Mouse (Mus musculus): Measurements from ENCODE around the gene Gm3252. TPM values are rescaled to one million over a fixed set of nuclear protein-coding genes. Genes with fewer than 3 reads are reported as not detected.

Gene Gm3252
- not detected for polyA plus RNA-seq (2014; fragmentation: Illumina TruSeq; extraction: RNeasy Lipid Tissue Mini Kit (QIAGEN cat#74804))

DNA sequence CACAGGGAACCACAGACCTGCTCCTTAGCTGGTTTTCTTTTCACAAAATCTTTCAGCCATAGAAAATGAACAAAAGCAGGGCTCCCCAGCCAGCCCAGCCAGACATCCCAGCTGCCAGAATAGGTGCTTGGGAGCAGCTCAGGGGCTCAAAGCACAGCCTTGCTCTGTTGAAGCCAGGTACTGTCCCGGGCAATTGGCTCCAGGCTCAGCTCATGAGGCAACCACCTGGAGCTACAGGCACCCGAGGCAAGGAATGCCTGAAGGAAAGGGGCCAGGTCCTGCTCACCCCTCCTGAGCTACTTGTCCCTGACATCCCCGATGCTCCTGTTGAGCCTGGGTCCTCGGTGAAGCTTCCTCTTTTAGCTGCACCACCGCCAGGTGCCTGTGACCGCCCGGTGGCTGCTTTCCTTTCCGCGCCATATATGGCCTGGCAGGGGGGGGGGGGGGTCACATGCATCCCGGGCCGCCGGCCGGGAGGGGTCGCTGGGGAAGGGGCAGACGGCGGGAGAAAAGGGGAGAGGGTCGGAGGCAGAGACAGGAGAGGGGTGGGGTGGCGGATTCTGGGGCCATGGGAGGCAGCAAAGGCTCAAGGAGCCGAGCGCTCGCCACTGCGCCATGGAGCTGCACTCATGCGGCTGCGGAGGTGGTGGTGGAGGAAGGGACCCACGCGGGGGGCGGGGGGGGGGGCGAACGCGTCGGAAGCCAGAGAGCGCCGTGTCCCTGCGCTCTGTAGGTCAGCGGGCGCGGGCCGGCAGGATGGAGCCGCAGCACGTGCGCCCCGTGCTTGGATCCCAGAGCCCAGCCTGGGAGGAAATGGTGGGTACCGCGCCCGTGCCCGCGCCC lies at the start of gene Gm3252:
TSS of gene Gm3252 (plus strand) at position 738 of the 843 bp plus-strand sequence.

DNA sequence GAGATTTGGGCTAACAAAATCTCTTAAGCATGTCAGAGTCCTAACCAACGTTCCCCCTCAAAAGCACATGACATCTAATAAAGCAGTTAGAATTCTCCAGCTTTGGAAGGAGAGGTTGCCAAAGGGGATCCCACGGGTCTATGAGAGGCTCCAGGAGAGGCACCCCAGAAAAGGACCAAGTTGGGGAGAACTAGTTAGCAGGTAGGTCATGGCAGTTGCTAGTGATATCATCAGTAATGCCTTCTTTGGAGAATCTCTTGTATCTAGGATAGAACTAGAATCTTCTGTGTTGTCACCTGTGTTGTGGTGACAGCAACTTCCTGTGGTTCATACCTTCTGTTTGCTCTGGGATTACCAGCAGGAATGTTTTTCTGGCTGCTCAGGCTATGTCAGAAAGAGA lies 17.6 kb upstream of the Gm3252 start, which contains the start of gene Gm7876:
TSS of gene Gm7876 (plus strand) at position 301 of the 400 bp plus-strand sequence.

DNA sequence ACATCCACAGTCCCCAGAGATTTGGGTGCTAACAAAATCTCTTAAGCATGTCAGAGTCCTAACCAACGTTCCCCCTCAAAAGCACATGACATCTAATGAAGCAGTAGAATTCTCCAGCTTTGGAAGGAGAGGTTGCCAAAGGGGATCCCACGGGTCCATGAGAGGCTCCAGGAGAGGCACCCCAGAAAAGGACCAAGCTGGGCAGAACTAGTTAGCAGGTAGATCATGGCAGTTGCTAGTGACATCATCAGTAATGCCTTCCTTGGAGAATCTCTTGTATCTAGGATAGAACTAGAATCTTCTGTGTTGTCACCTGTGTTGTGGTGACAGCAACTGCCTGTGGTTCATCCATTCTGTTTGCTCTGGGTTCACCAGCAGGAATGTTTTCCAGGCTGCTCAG lies 49.5 kb downstream of the Gm3252 start, which contains the start of gene Gm9602:
TSS of gene Gm9602 (plus strand) at position 301 of the 400 bp plus-strand sequence.

Other genes starting within 250 kb of the Gm3252 start
- not detected for gene Gm3182, start 245.0 kb upstream of the Gm3252 start, polyA plus RNA-seq (2014; fragmentation: Illumina TruSeq; extraction: RNeasy Lipid Tissue Mini Kit (QIAGEN cat#74804))
- not detected for gene Gm3047, start 171.4 kb upstream of the Gm3252 start, polyA plus RNA-seq (2014; fragmentation: Illumina TruSeq; extraction: RNeasy Lipid Tissue Mini Kit (QIAGEN cat#74804))
- gene Gm8159, start 94.4 kb upstream of the Gm3252 start, polyA plus RNA-seq (2014; fragmentation: Illumina TruSeq; extraction: RNeasy Lipid Tissue Mini Kit (QIAGEN cat#74804)), result not detected
- gene Gm3239, start 62.6 kb upstream of the Gm3252 start, polyA plus RNA-seq (2014; fragmentation: Illumina TruSeq; extraction: RNeasy Lipid Tissue Mini Kit (QIAGEN cat#74804)), result not detected
- not detected for gene Gm7876, start 17.5 kb upstream of the Gm3252 start, polyA plus RNA-seq (2014; fragmentation: Illumina TruSeq; extraction: RNeasy Lipid Tissue Mini Kit (QIAGEN cat#74804))
- gene Gm9602, start 49.6 kb downstream of the Gm3252 start, polyA plus RNA-seq (2014; fragmentation: Illumina TruSeq; extraction: RNeasy Lipid Tissue Mini Kit (QIAGEN cat#74804)), result not detected
- not detected for gene Gm3269, start 111.3 kb downstream of the Gm3252 start, polyA plus RNA-seq (2014; fragmentation: Illumina TruSeq; extraction: RNeasy Lipid Tissue Mini Kit (QIAGEN cat#74804))
- not detected for gene Gm3264, start 128.8 kb downstream of the Gm3252 start, polyA plus RNA-seq (2014; fragmentation: Illumina TruSeq; extraction: RNeasy Lipid Tissue Mini Kit (QIAGEN cat#74804))
- not detected for gene Gm3278, start 165.6 kb downstream of the Gm3252 start, polyA plus RNA-seq (2014; fragmentation: Illumina TruSeq; extraction: RNeasy Lipid Tissue Mini Kit (QIAGEN cat#74804))